Mouse (Mus musculus): ENCODE results near the gene Qars.

DNA sequence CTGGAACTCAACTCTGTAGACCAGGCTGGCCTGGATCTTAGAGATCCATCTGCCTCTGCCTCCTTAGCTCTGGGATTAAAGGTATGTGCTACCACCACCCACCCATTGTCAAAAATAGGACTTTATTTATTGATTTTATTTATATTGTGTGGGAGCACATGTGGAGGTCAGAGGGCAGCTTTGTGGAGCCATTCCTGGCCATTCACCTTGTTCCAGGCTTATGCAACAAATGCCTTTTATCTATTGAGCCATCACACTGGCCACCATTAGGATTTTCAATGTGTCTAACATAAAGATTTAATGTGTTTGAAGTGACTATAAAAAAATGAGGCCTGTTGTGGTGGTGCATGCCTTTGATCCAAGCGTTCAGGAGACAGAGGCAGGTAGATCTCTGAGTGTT lies 24.0 kb downstream of the Qars start:
- TF ChIP-seq POLR2A (IDR thresholded peaks at IDR 0.05; ENCODE audit: borderline replicate concordance, low read depth, low read length): no peak
- no peak for TF ChIP-seq CTCF (IDR thresholded peaks at IDR 0.05; ENCODE audit: low read depth, low read length)
